Mouse (Mus musculus): ENCODE measurements around the gene Smoc1. TPM values are rescaled to one million over a fixed set of nuclear protein-coding genes. Genes with fewer than 3 reads are reported as not detected.

Smoc1 gene
- polyA plus RNA-seq (2014; fragmentation: Nextera tagmentation; extraction: Ambion mirVana), result 1.5 and 2.9 TPM in 2 replicates

GRCm38 (mm10) chr12:81026277-81026994 lies at the start of gene Smoc1:
Gene Smoc1 (plus strand): TSS chr12:81026808.
- no peaks in the 10 kb centered on the region for H3K9me3 ChIP-seq (replicated peaks; ENCODE audit: control insufficient read depth, low read length)
- peak within 1 kb of the TSS; percentile 62 for H3K9ac ChIP-seq (ENCODE audit: low read depth, low read length)
- H3K4me1 ChIP-seq (ENCODE audit: control insufficient read depth, insufficient read depth, low read length), result 0 out of 2 replicates have a peak, but pooled peaks cover 2% of the 10 kb centered on the region
- WGBS (ENCODE audit: insufficient replicate concordance), result 4% methylated on average over 38 of the region's 42 CpGs
- H3K27ac ChIP-seq (ENCODE audit: low read depth, low read length), result no peak within 1 kb of the TSS
- no peaks in the 10 kb centered on the region for H3K36me3 ChIP-seq (ENCODE audit: control insufficient read depth, insufficient read depth, low read length)
- H3K4me3 ChIP-seq (ENCODE audit: low read depth, low read length), result peak within 1 kb of the TSS; percentile 65
- H3K4me2 ChIP-seq, result peak within 1 kb of the TSS; percentile 90
- peaks cover 30% of the 10 kb centered on the region for H3K27me3 ChIP-seq (ENCODE audit: control insufficient read depth, insufficient read depth, low read length)
- ATAC-seq (replicated peaks; ENCODE audit: insufficient number of reproducible peaks, low FRiP score, low TSS enrichment), result peak; percentile 75

GRCm38 (mm10) chr12:80982326-80982725 lies 44.3 kb upstream of the Smoc1 start:
- H3K4me1 ChIP-seq (ENCODE audit: control insufficient read depth, insufficient read depth, low read length), result no peaks in the 10 kb centered on the region
- no peak for ATAC-seq (replicated peaks; ENCODE audit: insufficient number of reproducible peaks, low FRiP score, low TSS enrichment)
- no peak overlapping the region for H3K4me3 ChIP-seq (ENCODE audit: low read depth, low read length)
- no peaks in the 10 kb centered on the region for H3K27me3 ChIP-seq (ENCODE audit: control insufficient read depth, insufficient read depth, low read length)
- no peaks in the 10 kb centered on the region for H3K36me3 ChIP-seq (ENCODE audit: control insufficient read depth, insufficient read depth, low read length)
- no peak overlapping the region for H3K9ac ChIP-seq (ENCODE audit: low read depth, low read length)
- no peak overlapping the region for H3K4me2 ChIP-seq
- WGBS (ENCODE audit: insufficient replicate concordance), result 1% methylated on average over 7 of the region's 7 CpGs
- H3K27ac ChIP-seq (ENCODE audit: low read depth, low read length), result no peak overlapping the region
- no peaks in the 10 kb centered on the region for H3K9me3 ChIP-seq (replicated peaks; ENCODE audit: control insufficient read depth, low read length)

GRCm38 (mm10) chr12:80983695-80984094 lies 42.9 kb upstream of the Smoc1 start:
- WGBS (ENCODE audit: insufficient replicate concordance), result 70% methylated on average over 9 of the region's 9 CpGs
- ATAC-seq (replicated peaks; ENCODE audit: insufficient number of reproducible peaks, low FRiP score, low TSS enrichment), result no peak
- Histone ChIP-seq H3K4me3 (ENCODE audit: low read depth, low read length) (no peak overlapping the region), H3K36me3 (ENCODE audit: control insufficient read depth, insufficient read depth, low read length) (no peaks in the 10 kb centered on the region), H3K4me2 (no peak overlapping the region), H3K9me3 (replicated peaks; ENCODE audit: control insufficient read depth, low read length) (no peaks in the 10 kb centered on the region), H3K4me1 (ENCODE audit: control insufficient read depth, insufficient read depth, low read length) (no peaks in the 10 kb centered on the region), H3K27ac (ENCODE audit: low read depth, low read length) (no peak overlapping the region), H3K9ac (ENCODE audit: low read depth, low read length) (no peak overlapping the region), H3K27me3 (ENCODE audit: control insufficient read depth, insufficient read depth, low read length) (no peaks in the 10 kb centered on the region)

- H3K4me2 ChIP-seq, result no peak overlapping the region
- no peak for ATAC-seq (replicated peaks; ENCODE audit: insufficient number of reproducible peaks, low FRiP score, low TSS enrichment)
- 80% methylated on average over 4 of the region's 4 CpGs for WGBS (ENCODE audit: insufficient replicate concordance)
- H3K4me1 ChIP-seq (ENCODE audit: control insufficient read depth, insufficient read depth, low read length), result no peaks in the 10 kb centered on the region
- H3K27me3 ChIP-seq (ENCODE audit: control insufficient read depth, insufficient read depth, low read length), result no peaks in the 10 kb centered on the region
- H3K4me3 ChIP-seq (ENCODE audit: low read depth, low read length), result no peak overlapping the region
- H3K27ac ChIP-seq (ENCODE audit: low read depth, low read length), result no peak overlapping the region
- H3K9ac ChIP-seq (ENCODE audit: low read depth, low read length), result no peak overlapping the region
- no peaks in the 10 kb centered on the region for H3K9me3 ChIP-seq (replicated peaks; ENCODE audit: control insufficient read depth, low read length)
- H3K36me3 ChIP-seq (ENCODE audit: control insufficient read depth, insufficient read depth, low read length), result no peaks in the 10 kb centered on the region
Measured at GRCm38 (mm10) chr12:80986628-80987027, 40.0 kb upstream of the Smoc1 start.

GRCm38 (mm10) chr12:80988286-80988685 lies 38.3 kb upstream of the Smoc1 start:
- H3K36me3 ChIP-seq (ENCODE audit: control insufficient read depth, insufficient read depth, low read length), result no peaks in the 10 kb centered on the region
- H3K9me3 ChIP-seq (replicated peaks; ENCODE audit: control insufficient read depth, low read length), result no peaks in the 10 kb centered on the region
- WGBS (ENCODE audit: insufficient replicate concordance), result 84% methylated on average over 3 of the region's 3 CpGs
- H3K4me1 ChIP-seq (ENCODE audit: control insufficient read depth, insufficient read depth, low read length), result no peaks in the 10 kb centered on the region
- no peaks in the 10 kb centered on the region for H3K27me3 ChIP-seq (ENCODE audit: control insufficient read depth, insufficient read depth, low read length)
- no peak overlapping the region for H3K27ac ChIP-seq (ENCODE audit: low read depth, low read length)
- H3K4me2 ChIP-seq, result no peak overlapping the region
- no peak for ATAC-seq (replicated peaks; ENCODE audit: insufficient number of reproducible peaks, low FRiP score, low TSS enrichment)
- no peak overlapping the region for H3K4me3 ChIP-seq (ENCODE audit: low read depth, low read length)
- no peak overlapping the region for H3K9ac ChIP-seq (ENCODE audit: low read depth, low read length)

GRCm38 (mm10) chr12:80990901-80991445 lies 35.6 kb upstream of the Smoc1 start:
- Histone ChIP-seq H3K27me3 (ENCODE audit: control insufficient read depth, insufficient read depth, low read length) (no peaks in the 10 kb centered on the region), H3K9me3 (replicated peaks; ENCODE audit: control insufficient read depth, low read length) (no peaks in the 10 kb centered on the region; the same call in 1 of the 2 replicates), H3K4me3 (ENCODE audit: low read depth, low read length) (no peak overlapping the region), H3K4me2 (no peak overlapping the region), H3K9ac (ENCODE audit: low read depth, low read length) (no peak overlapping the region), H3K27ac (ENCODE audit: low read depth, low read length) (no peak overlapping the region), H3K36me3 (ENCODE audit: control insufficient read depth, insufficient read depth, low read length) (no peaks in the 10 kb centered on the region), H3K4me1 (ENCODE audit: control insufficient read depth, insufficient read depth, low read length) (no peaks in the 10 kb centered on the region)
- ATAC-seq (replicated peaks; ENCODE audit: insufficient number of reproducible peaks, low FRiP score, low TSS enrichment), result no peak
- 79% methylated on average over 13 of the region's 13 CpGs for WGBS (ENCODE audit: insufficient replicate concordance)

- no peaks in the 10 kb centered on the region; the same call in 1 of the 2 replicates for H3K9me3 ChIP-seq (replicated peaks; ENCODE audit: control insufficient read depth, low read length)
- no peaks in the 10 kb centered on the region for H3K36me3 ChIP-seq (ENCODE audit: control insufficient read depth, insufficient read depth, low read length)
- H3K4me1 ChIP-seq (ENCODE audit: control insufficient read depth, insufficient read depth, low read length), result no peaks in the 10 kb centered on the region
- ATAC-seq (replicated peaks; ENCODE audit: insufficient number of reproducible peaks, low FRiP score, low TSS enrichment), result no peak
- no peak overlapping the region for H3K4me3 ChIP-seq (ENCODE audit: low read depth, low read length)
- no peak overlapping the region for H3K9ac ChIP-seq (ENCODE audit: low read depth, low read length)
- WGBS (ENCODE audit: insufficient replicate concordance), result 72% methylated on average over 10 of the region's 10 CpGs
- H3K4me2 ChIP-seq, result no peak overlapping the region
- H3K27ac ChIP-seq (ENCODE audit: low read depth, low read length), result no peak overlapping the region
- H3K27me3 ChIP-seq (ENCODE audit: control insufficient read depth, insufficient read depth, low read length), result no peaks in the 10 kb centered on the region; the same call in 1 of the 2 replicates
Measured at GRCm38 (mm10) chr12:80991806-80992205, 34.8 kb upstream of the Smoc1 start.

GRCm38 (mm10) chr12:80992540-80993122 lies 34.0 kb upstream of the Smoc1 start:
- Histone ChIP-seq H3K4me3 (ENCODE audit: low read depth, low read length) (no peak overlapping the region), H3K9ac (ENCODE audit: low read depth, low read length) (no peak overlapping the region), H3K9me3 (replicated peaks; ENCODE audit: control insufficient read depth, low read length) (no peaks in the 10 kb centered on the region; the same call in 1 of the 2 replicates), H3K27me3 (ENCODE audit: control insufficient read depth, insufficient read depth, low read length) (peaks cover 6% of the 10 kb centered on the region), H3K27ac (ENCODE audit: low read depth, low read length) (no peak overlapping the region), H3K36me3 (ENCODE audit: control insufficient read depth, insufficient read depth, low read length) (no peaks in the 10 kb centered on the region), H3K4me1 (ENCODE audit: control insufficient read depth, insufficient read depth, low read length) (no peaks in the 10 kb centered on the region), H3K4me2 (no peak overlapping the region)
- ATAC-seq (replicated peaks; ENCODE audit: insufficient number of reproducible peaks, low FRiP score, low TSS enrichment), result no peak
- 71% methylated on average over 8 of the region's 8 CpGs for WGBS (ENCODE audit: insufficient replicate concordance)
